Mouse (Mus musculus) MEL (cell line): ENCODE results near the gene Wsb2. TPM values are rescaled to one million over a fixed set of nuclear protein-coding genes. Genes with fewer than 3 reads are reported as not detected.
"Not testable (repeated sequence)": the region's sequence is repeated elsewhere in the genome, so short reads cannot be mapped to it uniquely, and the experiment has no call there.

Experiments
- DNase-seq: peaks from one replicate; pipeline ENCODE4 v3.0.0; 2011; ENCODE audit warnings: low read depth, low spot score
- H3K27ac ChIP-seq: 2 replicates; pipeline ENCODE4 v1.5.1; 2012; ENCODE audit warnings: low read depth, mild to moderate bottlenecking, control low read depth, low read length, moderate library complexity; ENCODE audit not compliant: control insufficient read depth
- H3K27me3 ChIP-seq, 2 experiments: fragments of 150-350 bp in 1 of 2; sonication (generic) in 1 of 2; 2 replicates each; pipeline ENCODE4 v1.6.1; 2012; ENCODE audit warnings: low read length in 2 of 2, mild to moderate bottlenecking in 2 of 2, improper control_type of control experiment in 1 of 2, moderate library complexity in 1 of 2; ENCODE audit not compliant: insufficient read depth in 2 of 2, control insufficient read depth in 1 of 2
- H3K36me3 ChIP-seq, 2 experiments: 2 replicates each; pipeline ENCODE4 v1.6.1; 2012 to 2014; ENCODE audit warnings: low read length in 2 of 2, improper control_type of control experiment in 1 of 2, inconsistent platforms in 1 of 2, mild to moderate bottlenecking in 1 of 2; ENCODE audit not compliant: insufficient read depth in 2 of 2, control insufficient read depth in 1 of 2
- H3K4me1 ChIP-seq, 2 experiments: fragments of 150-350 bp in 1 of 2; sonication (generic) in 1 of 2; 2 replicates each; pipeline ENCODE4 v1.6.1; 2012; ENCODE audit warnings: low read length in 2 of 2, improper control_type of control experiment in 1 of 2, mild to moderate bottlenecking in 1 of 2; ENCODE audit not compliant: insufficient read depth in 2 of 2, control insufficient read depth in 1 of 2
- H3K4me3 ChIP-seq, 2 experiments: fragments of 150-350 bp in 1 of 2; sonication (generic) in 1 of 2; 2 replicates each; pipeline ENCODE4 v1.5.1; 2012; ENCODE audit warnings: low read depth in 2 of 2, low read length in 2 of 2, mild to moderate bottlenecking in 2 of 2, moderate library complexity in 2 of 2, control low read depth in 1 of 2, improper control_type of control experiment in 1 of 2; ENCODE audit not compliant: control insufficient read depth in 1 of 2, insufficient read depth in 1 of 2
- H3K79me2 ChIP-seq: 2 replicates; pipeline ENCODE4 v1.6.1; 2012; ENCODE audit warnings: mild to moderate bottlenecking, low read length, moderate library complexity; ENCODE audit not compliant: control insufficient read depth, poor library complexity, insufficient read depth
- H3K9ac ChIP-seq: 2 replicates; pipeline ENCODE4 v1.6.1; 2012; ENCODE audit warnings: low read depth, mild to moderate bottlenecking, control low read depth, low read length, moderate library complexity; ENCODE audit not compliant: control insufficient read depth, poor library complexity, severe bottlenecking
- H3K9me3 ChIP-seq: fragments of 150-350 bp; sonication (generic); replicated peaks from 2 replicates; pipeline ENCODE4 v1.6.1; 2012; ENCODE audit warnings: mild to moderate bottlenecking, low read length, improper control_type of control experiment, moderate library complexity; ENCODE audit not compliant: insufficient read depth
- CHD1 ChIP-seq: IDR thresholded peaks from 2 replicates; pipeline ENCODE4 v1.6.1; 2012; ENCODE audit warnings: low read depth, mild to moderate bottlenecking, inconsistent platforms, low read length, improper control_type of control experiment
- CHD2 ChIP-seq: IDR thresholded peaks from 2 replicates; pipeline ENCODE4 v1.6.1; 2011; ENCODE audit warnings: low read length, improper control_type of control experiment
- E2F4 ChIP-seq: IDR thresholded peaks from 2 replicates; pipeline ENCODE4 v1.6.1; 2011; ENCODE audit warnings: low read depth, low read length, improper control_type of control experiment, borderline replicate concordance
- ELF1 ChIP-seq: IDR thresholded peaks from 2 replicates; pipeline ENCODE4 v1.6.1; 2014; ENCODE audit warnings: low read depth, mild to moderate bottlenecking, inconsistent platforms, low read length, improper control_type of control experiment, moderate library complexity
- EP300 ChIP-seq, 2 experiments: IDR thresholded peaks; 2 replicates each; pipeline ENCODE4 v1.6.1; 2011; ENCODE audit warnings: improper control_type of control experiment in 2 of 2, low read length in 2 of 2, low read depth in 1 of 2, mild to moderate bottlenecking in 1 of 2
- GABPA ChIP-seq: IDR thresholded peaks from 2 replicates; pipeline ENCODE4 v1.6.1; 2012; ENCODE audit warnings: low read depth, mild to moderate bottlenecking, inconsistent platforms, low read length, improper control_type of control experiment, moderate library complexity
- KAT2A ChIP-seq: conservative IDR thresholded peaks from 2 replicates; pipeline ENCODE4 v1.6.1; 2012; ENCODE audit warnings: low read depth, low read length, improper control_type of control experiment, inconsistent platforms
- MAFK ChIP-seq: IDR thresholded peaks from 2 replicates; pipeline ENCODE4 v1.6.1; 2011; ENCODE audit warnings: low read depth, mild to moderate bottlenecking, low read length, improper control_type of control experiment, borderline replicate concordance
- MAZ ChIP-seq: IDR thresholded peaks from 2 replicates; pipeline ENCODE4 v1.6.1; 2012; ENCODE audit warnings: low read depth, mild to moderate bottlenecking, inconsistent platforms, low read length, improper control_type of control experiment
- MEF2A ChIP-seq: IDR thresholded peaks from 2 replicates; pipeline ENCODE4 v1.6.1; 2014; ENCODE audit warnings: low read depth, mild to moderate bottlenecking, inconsistent platforms, low read length, improper control_type of control experiment; ENCODE audit not compliant: poor library complexity, insufficient replicate concordance, severe bottlenecking; ENCODE audit errors: extremely low read depth
- MXI1 ChIP-seq: IDR thresholded peaks from 2 replicates; pipeline ENCODE4 v1.6.1; 2011; ENCODE audit warnings: mild to moderate bottlenecking, low read depth, low read length, improper control_type of control experiment
- MYB ChIP-seq: IDR thresholded peaks from 2 replicates; pipeline ENCODE4 v1.6.1; 2011; ENCODE audit warnings: mild to moderate bottlenecking, low read depth, low read length, improper control_type of control experiment
- NRF1 ChIP-seq: IDR thresholded peaks from 2 replicates; pipeline ENCODE4 v1.6.1; 2014; ENCODE audit warnings: low read depth, mild to moderate bottlenecking, inconsistent platforms, low read length, improper control_type of control experiment, moderate library complexity; ENCODE audit not compliant: poor library complexity, insufficient read depth, severe bottlenecking
- RAD21 ChIP-seq: IDR thresholded peaks from 2 replicates; pipeline ENCODE4 v1.6.1; 2011; ENCODE audit warnings: mild to moderate bottlenecking, low read depth, low read length, improper control_type of control experiment
- RCOR1 ChIP-seq: IDR thresholded peaks from 2 replicates; pipeline ENCODE4 v1.6.1; 2012; ENCODE audit warnings: low read depth, mild to moderate bottlenecking, inconsistent platforms, low read length, improper control_type of control experiment
- TAL1 ChIP-seq: IDR thresholded peaks from 2 replicates; pipeline ENCODE4 v1.6.1; 2012; ENCODE audit warnings: mild to moderate bottlenecking, inconsistent platforms, low read length, moderate library complexity, mixed read lengths
- USF1 ChIP-seq: IDR thresholded peaks from 2 replicates; pipeline ENCODE4 v1.6.1; 2014; ENCODE audit warnings: low read depth, mild to moderate bottlenecking, inconsistent platforms, low read length, improper control_type of control experiment, moderate library complexity
- ZC3H11A ChIP-seq: IDR thresholded peaks from 2 replicates; pipeline ENCODE4 v1.6.1; 2012; ENCODE audit warnings: low read depth, mild to moderate bottlenecking, inconsistent platforms, low read length, improper control_type of control experiment
- ZNF384 ChIP-seq: IDR thresholded peaks from 2 replicates; pipeline ENCODE4 v1.6.1; 2012; ENCODE audit warnings: low read depth, mild to moderate bottlenecking, inconsistent platforms, low read length, improper control_type of control experiment
- polyA plus RNA-seq, 2 experiments: library from polyadenylated mRNA; stranded (reverse) in 1 of 2; unstranded in 1 of 2; fragments of >175 nt in 1 of 2; fragments of >200 nt in 1 of 2; gene quantifications; 2 replicates each; pipeline versions ENCODE4 v1.2.1 to v1.2.4; 2012; ENCODE audit warnings: low replicate concordance in 2 of 2, low read depth in 1 of 2; ENCODE audit not compliant: insufficient read length in 2 of 2, insufficient read depth in 1 of 2, missing spikeins in 1 of 2
- total RNA-seq: library from RNA; depleted of rRNA; stranded (reverse); fragments of 300-350 nt; gene quantifications from 2 replicates; pipeline ENCODE4 v1.2.3, GENCODE M21; 2012

Wsb2 gene
- total and polyA plus RNA-seq, 3 experiments = 32.9 to 56.9 TPM; not detected in 1

GRCm38 (mm10) chr5:117340081-117340480, 17.0 kb upstream of the Wsb2 start:
- Histone ChIP-seq H3K9ac (no peak overlapping the region), H3K79me2 (no peaks in the 10 kb centered on the region), H3K4me3 (no peak overlapping the region), H3K4me1 (peaks cover 2 to 11% of the 10 kb centered on the region in 2 experiments), H3K9me3 (no peaks in the 10 kb centered on the region), H3K36me3 (no peaks in the 10 kb centered on the region; a peak in 1 of 4 replicates), H3K27ac (no peak overlapping the region), H3K27me3 (no peaks in the 10 kb centered on the region)
- TF ChIP-seq KAT2A = no peak
- TF ChIP-seq E2F4 = no peak
- TF ChIP-seq GABPA = no peak
- TF ChIP-seq RAD21 = no peak
- no peak for TF ChIP-seq MYB
- no peak for TF ChIP-seq EP300 (IDR thresholded peaks at IDR 0.05; ENCODE audit: low read depth in 1 of 2, low read length in 2 of 2)
- TF ChIP-seq CHD2 = no peak
- DNase-seq = no peak

GRCm38 (mm10) chr5:117341896-117342295, 15.2 kb upstream of the Wsb2 start:
- no peaks in the 10 kb centered on the region for H3K9me3 ChIP-seq
- TF ChIP-seq CHD1 (no peak), ZC3H11A (no peak), NRF1 (no peak), RCOR1 (no peak), MYB (no peak), MEF2A (no peak), RAD21 (no peak), ELF1 (no peak), TAL1 (no peak), MAFK (no peak), USF1 (no peak), E2F4 (no peak), ZNF384 (no peak), MXI1 (no peak), MAZ (no peak)
- no peak overlapping the region for H3K27ac ChIP-seq
- peaks cover 7 to 13% of the 10 kb centered on the region in 2 experiments for H3K4me1 ChIP-seq
- H3K27me3 ChIP-seq = no peaks in the 10 kb centered on the region
- no peak overlapping the region for H3K4me3 ChIP-seq
- no peaks in the 10 kb centered on the region for H3K79me2 ChIP-seq
- H3K36me3 ChIP-seq = peaks cover 0 to 5% of the 10 kb centered on the region in 2 experiments; a peak in 1 of 4 replicates
- no peak overlapping the region for H3K9ac ChIP-seq
- DNase-seq = no peak

- not testable (repeated sequence) for H3K79me2 ChIP-seq
Observed at GRCm38 (mm10) chr5:117344496-117344895, 12.6 kb upstream of the Wsb2 start.

More at GRCm38 (mm10) chr5:117344496-117344895, 12.6 kb upstream of the Wsb2 start:
- H3K27me3 ChIP-seq, H3K36me3 ChIP-seq, H3K27ac ChIP-seq, DNase-seq, H3K4me3 ChIP-seq, H3K4me1 ChIP-seq, H3K9ac ChIP-seq, H3K9me3 ChIP-seq: not testable (repeated sequence)
